Mouse (Mus musculus): ENCODE results near the gene Dnajc19. TPM values are rescaled to one million over a fixed set of nuclear protein-coding genes. Genes with fewer than 3 reads are reported as not detected.
"Not testable (repeated sequence)": the region's sequence is repeated elsewhere in the genome, so short reads cannot be mapped to it uniquely, and the experiment has no call there.

Dnajc19 gene
- polyA plus RNA-seq, 1 experiment from 2014 or later, result 227 TPM

- no peak for ATAC-seq (replicated peaks; ENCODE audit: low FRiP score)
Measured at GRCm38 (mm10) chr3:34106421-34106820, 25.3 kb upstream of the Dnajc19 start.

GRCm38 (mm10) chr3:34103902-34104672 lies 23.0 kb upstream of the Dnajc19 start:
- Histone ChIP-seq H3K9me3 (ENCODE audit: control insufficient read depth, low read length) (no peaks in the 10 kb centered on the region), H3K4me2 (no peak overlapping the region), H3K4me1 (replicated peaks; ENCODE audit: control insufficient read depth, insufficient read depth, low read length) (no peaks in the 10 kb centered on the region), H3K9ac (ENCODE audit: low read depth, low read length) (no peak overlapping the region), H3K27me3 (replicated peaks; ENCODE audit: control insufficient read depth, insufficient read depth, low read length) (peaks cover 10% of the 10 kb centered on the region; the same call in 1 of the 2 replicates), H3K4me3 (ENCODE audit: low read depth, low read length) (no peak overlapping the region), H3K36me3 (ENCODE audit: control insufficient read depth, insufficient read depth, low read length) (no peaks in the 10 kb centered on the region), H3K27ac (ENCODE audit: low read depth, low read length) (no peak overlapping the region)
- no peak for ATAC-seq (replicated peaks; ENCODE audit: low FRiP score)
- no peak for DNase-seq (ENCODE audit: low spot score)
- 42% methylated on average over 7 of the region's 7 CpGs for WGBS

More at GRCm38 (mm10) chr3:34106421-34106820, 25.3 kb upstream of the Dnajc19 start:
- H3K4me3 ChIP-seq (ENCODE audit: low read depth, low read length), result no peak overlapping the region
- H3K27ac ChIP-seq (ENCODE audit: low read depth, low read length), result no peak overlapping the region
- no peak overlapping the region for H3K9ac ChIP-seq (ENCODE audit: low read depth, low read length)
- peaks cover 10% of the 10 kb centered on the region; the same call in 1 of the 2 replicates for H3K27me3 ChIP-seq (replicated peaks; ENCODE audit: control insufficient read depth, insufficient read depth, low read length)
- H3K36me3 ChIP-seq (ENCODE audit: control insufficient read depth, insufficient read depth, low read length), result no peaks in the 10 kb centered on the region
- no peaks in the 10 kb centered on the region for H3K9me3 ChIP-seq (ENCODE audit: control insufficient read depth, low read length)
- no peak overlapping the region for H3K4me2 ChIP-seq
- 12% methylated on average over 9 of the region's 9 CpGs for WGBS
- DNase-seq (ENCODE audit: low spot score), result no peak
- H3K4me1 ChIP-seq (replicated peaks; ENCODE audit: control insufficient read depth, insufficient read depth, low read length), result no peaks in the 10 kb centered on the region

GRCm38 (mm10) chr3:34102891-34103290 lies 21.8 kb upstream of the Dnajc19 start:
- Histone ChIP-seq H3K4me2 (no peak overlapping the region), H3K27ac (ENCODE audit: low read depth, low read length) (no peak overlapping the region), H3K36me3 (ENCODE audit: control insufficient read depth, insufficient read depth, low read length) (no peaks in the 10 kb centered on the region), H3K27me3 (replicated peaks; ENCODE audit: control insufficient read depth, insufficient read depth, low read length) (peaks cover 10% of the 10 kb centered on the region; the same call in 1 of the 2 replicates), H3K4me1 (replicated peaks; ENCODE audit: control insufficient read depth, insufficient read depth, low read length) (no peaks in the 10 kb centered on the region), H3K9ac (ENCODE audit: low read depth, low read length) (no peak overlapping the region), H3K4me3 (ENCODE audit: low read depth, low read length) (no peak overlapping the region), H3K9me3 (ENCODE audit: control insufficient read depth, low read length) (no peaks in the 10 kb centered on the region)
- no peak for ATAC-seq (replicated peaks; ENCODE audit: low FRiP score)
- WGBS, result 64% methylated on average over 2 of the region's 2 CpGs
- no peak for DNase-seq (ENCODE audit: low spot score)

- Histone ChIP-seq H3K4me1 (replicated peaks; ENCODE audit: control insufficient read depth, insufficient read depth, low read length) (peaks cover 16% of the 10 kb centered on the region), H3K9me3 (ENCODE audit: control insufficient read depth, low read length) (no peaks in the 10 kb centered on the region), H3K4me3 (ENCODE audit: low read depth, low read length) (no peak overlapping the region), H3K27me3 (replicated peaks; ENCODE audit: control insufficient read depth, insufficient read depth, low read length) (no peaks in the 10 kb centered on the region), H3K36me3 (ENCODE audit: control insufficient read depth, insufficient read depth, low read length) (peaks cover 1% of the 10 kb centered on the region; the same call in 1 of the 2 replicates), H3K27ac (ENCODE audit: low read depth, low read length) (no peak overlapping the region), H3K9ac (ENCODE audit: low read depth, low read length) (no peak overlapping the region), H3K4me2 (no peak overlapping the region)
- ATAC-seq (replicated peaks; ENCODE audit: low FRiP score), result no peak
- no peak for DNase-seq (ENCODE audit: low spot score)
- 57% methylated on average over 5 of the region's 5 CpGs for WGBS
Measured at GRCm38 (mm10) chr3:34083655-34084054, 2.5 kb upstream of the Dnajc19 start.

- H3K9me3 ChIP-seq (ENCODE audit: control insufficient read depth, low read length), result no peaks in the 10 kb centered on the region
- DNase-seq (ENCODE audit: low spot score), result no peak
- H3K4me3 ChIP-seq (ENCODE audit: low read depth, low read length), result no peak overlapping the region
- peaks cover 16% of the 10 kb centered on the region for H3K4me1 ChIP-seq (replicated peaks; ENCODE audit: control insufficient read depth, insufficient read depth, low read length)
- H3K27ac ChIP-seq (ENCODE audit: low read depth, low read length), result no peak overlapping the region
- WGBS, result 68% methylated on average over 3 of the region's 3 CpGs
- H3K4me2 ChIP-seq, result peak overlapping the region; percentile 76
- H3K27me3 ChIP-seq (replicated peaks; ENCODE audit: control insufficient read depth, insufficient read depth, low read length), result no peaks in the 10 kb centered on the region
- H3K9ac ChIP-seq (ENCODE audit: low read depth, low read length), result peak overlapping the region; percentile 17; the same call in 1 of the 2 replicates
- ATAC-seq (replicated peaks; ENCODE audit: low FRiP score), result no peak
- H3K36me3 ChIP-seq (ENCODE audit: control insufficient read depth, insufficient read depth, low read length), result peaks cover 3% of the 10 kb centered on the region; the same call in 1 of the 2 replicates
Measured at GRCm38 (mm10) chr3:34081929-34082328, 808 bp upstream of the Dnajc19 start.

- WGBS, result 76% methylated on average over 6 of the region's 6 CpGs
- peaks cover 11% of the 10 kb centered on the region for H3K4me1 ChIP-seq (replicated peaks; ENCODE audit: control insufficient read depth, insufficient read depth, low read length)
- ATAC-seq (replicated peaks; ENCODE audit: low FRiP score), result no peak
- no peaks in the 10 kb centered on the region for H3K27me3 ChIP-seq (replicated peaks; ENCODE audit: control insufficient read depth, insufficient read depth, low read length)
- H3K9me3 ChIP-seq (ENCODE audit: control insufficient read depth, low read length), result no peaks in the 10 kb centered on the region
- no peak overlapping the region for H3K27ac ChIP-seq (ENCODE audit: low read depth, low read length)
- H3K9ac ChIP-seq (ENCODE audit: low read depth, low read length), result no peak overlapping the region
- H3K4me3 ChIP-seq (ENCODE audit: low read depth, low read length), result no peak overlapping the region
- peaks cover 14% of the 10 kb centered on the region; the same call in 1 of the 2 replicates for H3K36me3 ChIP-seq (ENCODE audit: control insufficient read depth, insufficient read depth, low read length)
- H3K4me2 ChIP-seq, result no peak overlapping the region
- no peak for DNase-seq (ENCODE audit: low spot score)
Measured at GRCm38 (mm10) chr3:34076058-34076759, 4.9 kb downstream of the Dnajc19 start.

- Histone ChIP-seq H3K9me3 (ENCODE audit: control insufficient read depth, low read length) (no peaks in the 10 kb centered on the region), H3K4me1 (replicated peaks; ENCODE audit: control insufficient read depth, insufficient read depth, low read length) (no peaks in the 10 kb centered on the region), H3K4me2 (no peak overlapping the region), H3K9ac (ENCODE audit: low read depth, low read length) (no peak overlapping the region), H3K27ac (ENCODE audit: low read depth, low read length) (no peak overlapping the region), H3K4me3 (ENCODE audit: low read depth, low read length) (no peak overlapping the region), H3K27me3 (replicated peaks; ENCODE audit: control insufficient read depth, insufficient read depth, low read length) (no peaks in the 10 kb centered on the region), H3K36me3 (ENCODE audit: control insufficient read depth, insufficient read depth, low read length) (peaks cover 14% of the 10 kb centered on the region; the same call in 1 of the 2 replicates)
- no peak for DNase-seq (ENCODE audit: low spot score)
- no peak for ATAC-seq (replicated peaks; ENCODE audit: low FRiP score)
- 92% methylated on average over 6 of the region's 6 CpGs for WGBS
Measured at GRCm38 (mm10) chr3:34072726-34073125, 8.4 kb downstream of the Dnajc19 start.

- not testable (repeated sequence) for ATAC-seq (replicated peaks; ENCODE audit: low FRiP score); H3K4me2 ChIP-seq; H3K9ac ChIP-seq (ENCODE audit: low read depth, low read length); DNase-seq (ENCODE audit: low spot score); H3K4me3 ChIP-seq (ENCODE audit: low read depth, low read length); H3K27ac ChIP-seq (ENCODE audit: low read depth, low read length); H3K9me3 ChIP-seq (ENCODE audit: control insufficient read depth, low read length); H3K4me1 ChIP-seq (replicated peaks; ENCODE audit: control insufficient read depth, insufficient read depth, low read length); H3K27me3 ChIP-seq (replicated peaks; ENCODE audit: control insufficient read depth, insufficient read depth, low read length)
- H3K36me3 ChIP-seq (ENCODE audit: control insufficient read depth, insufficient read depth, low read length), result peaks cover 12% of the 10 kb centered on the region; the same call in 1 of the 2 replicates
- 96% methylated on average over 7 of the region's 7 CpGs for WGBS
Measured at GRCm38 (mm10) chr3:34068943-34069342, 12.2 kb downstream of the Dnajc19 start.

All from liver, embryonic 11.5 days (tissue).